Mouse (Mus musculus): ENCODE data around the gene Ntmt1. TPM values are rescaled to one million over a fixed set of nuclear protein-coding genes. Genes with fewer than 3 reads are reported as not detected.

The Ntmt1 gene
- polyA plus RNA-seq, 1 experiment from 2014 or later: 98.1 TPM

GRCm38 (mm10) chr2:30852771-30853313 lies 45.2 kb downstream of the Ntmt1 start:
- Histone ChIP-seq H3K27me3 (no peaks in the 10 kb centered on the region), H3K4me1 (peaks cover 89% of the 10 kb centered on the region), H3K9ac (0 out of 2 replicates have a peak overlapping the region, but pooled peaks have one; percentile 35), H3K9me3 (no peaks in the 10 kb centered on the region), H3K27ac (peak overlapping the region; percentile 87), H3K4me3 (peak overlapping the region; percentile 19), H3K4me2 (replicated peaks) (peak overlapping the region; percentile 57), H3K36me3 (no peaks in the 10 kb centered on the region)
- WGBS: 5% methylated on average over 20 of the region's 20 CpGs
- peak; percentile 41; the same call in 1 of the 2 replicates for ATAC-seq (ENCODE audit: low FRiP score, low read depth)

- ATAC-seq (ENCODE audit: low FRiP score, low read depth): no peak
- Histone ChIP-seq H3K4me3 (no peak overlapping the region), H3K36me3 (no peaks in the 10 kb centered on the region), H3K4me2 (replicated peaks) (no peak overlapping the region), H3K27me3 (no peaks in the 10 kb centered on the region), H3K27ac (peak overlapping the region; percentile 22; the same call in 1 of the 2 replicates), H3K4me1 (peaks cover 82% of the 10 kb centered on the region), H3K9me3 (no peaks in the 10 kb centered on the region), H3K9ac (no peak overlapping the region)
- 70% methylated on average over 6 of the region's 6 CpGs for WGBS
Observed at GRCm38 (mm10) chr2:30857076-30857475, 49.5 kb downstream of the Ntmt1 start.

- H3K27ac ChIP-seq: peak overlapping the region; percentile 78; the same call in 1 of the 2 replicates
Observed at GRCm38 (mm10) chr2:30859782-30860181, 52.2 kb downstream of the Ntmt1 start.

GRCm38 (mm10) chr2:30862081-30862480 lies 54.5 kb downstream of the Ntmt1 start:
- H3K36me3 ChIP-seq: no peaks in the 10 kb centered on the region
- H3K27ac ChIP-seq: no peak overlapping the region
- H3K9ac ChIP-seq: no peak overlapping the region
- no peak overlapping the region for H3K4me3 ChIP-seq
- no peak overlapping the region for H3K4me2 ChIP-seq (replicated peaks)
- no peaks in the 10 kb centered on the region for H3K9me3 ChIP-seq
- no peaks in the 10 kb centered on the region for H3K27me3 ChIP-seq
- 72% methylated on average over 4 of the region's 4 CpGs for WGBS
- peaks cover 79% of the 10 kb centered on the region for H3K4me1 ChIP-seq
- no peak for ATAC-seq (ENCODE audit: low FRiP score, low read depth)

More at GRCm38 (mm10) chr2:30859782-30860181, 52.2 kb downstream of the Ntmt1 start:
- no peaks in the 10 kb centered on the region for H3K27me3 ChIP-seq
- no peaks in the 10 kb centered on the region for H3K36me3 ChIP-seq
- WGBS: 81% methylated on average over 5 of the region's 5 CpGs
- peak overlapping the region; percentile 13; the same call in 1 of the 2 replicates for H3K9ac ChIP-seq
- no peak overlapping the region for H3K4me2 ChIP-seq (replicated peaks)
- ATAC-seq (ENCODE audit: low FRiP score, low read depth): no peak
- no peaks in the 10 kb centered on the region for H3K9me3 ChIP-seq
- H3K4me3 ChIP-seq: no peak overlapping the region
- peaks cover 79% of the 10 kb centered on the region for H3K4me1 ChIP-seq

- WGBS: 52% methylated on average over 9 of the region's 9 CpGs
- Histone ChIP-seq H3K36me3 (peaks cover 3% of the 10 kb centered on the region; the same call in 1 of the 2 replicates), H3K4me2 (replicated peaks) (peak overlapping the region; percentile 67; the same call in 1 of the 2 replicates), H3K4me1 (peaks cover 64% of the 10 kb centered on the region), H3K4me3 (no peak overlapping the region), H3K9ac (no peak overlapping the region), H3K27ac (peak overlapping the region; percentile 90), H3K9me3 (no peaks in the 10 kb centered on the region), H3K27me3 (no peaks in the 10 kb centered on the region)
- no peak for ATAC-seq (ENCODE audit: low FRiP score, low read depth)
Observed at GRCm38 (mm10) chr2:30863574-30863973, 55.9 kb downstream of the Ntmt1 start.

GRCm38 (mm10) chr2:30864968-30865381 lies 57.3 kb downstream of the Ntmt1 start:
- Histone ChIP-seq H3K9me3 (no peaks in the 10 kb centered on the region), H3K4me2 (replicated peaks) (peak overlapping the region; percentile 67), H3K27me3 (no peaks in the 10 kb centered on the region), H3K4me3 (peak overlapping the region; percentile 37), H3K4me1 (peaks cover 61% of the 10 kb centered on the region), H3K27ac (peak overlapping the region; percentile 90), H3K9ac (peak overlapping the region; percentile 63), H3K36me3 (peaks cover 9% of the 10 kb centered on the region; the same call in 1 of the 2 replicates)
- ATAC-seq (ENCODE audit: low FRiP score, low read depth): peak; percentile 48
- 1% methylated on average over 34 of the region's 35 CpGs for WGBS

- Histone ChIP-seq H3K4me3 (peak overlapping the region; percentile 37; the same call in 1 of the 2 replicates), H3K27ac (peak overlapping the region; percentile 90), H3K4me2 (replicated peaks) (peak overlapping the region; percentile 67), H3K36me3 (peaks cover 9% of the 10 kb centered on the region; the same call in 1 of the 2 replicates), H3K9ac (peak overlapping the region; percentile 63), H3K27me3 (no peaks in the 10 kb centered on the region), H3K4me1 (peaks cover 65% of the 10 kb centered on the region), H3K9me3 (no peaks in the 10 kb centered on the region)
- ATAC-seq (ENCODE audit: low FRiP score, low read depth): peak; percentile 33
- 43% methylated on average over 3 of the region's 3 CpGs for WGBS
Observed at GRCm38 (mm10) chr2:30865426-30865825, 57.8 kb downstream of the Ntmt1 start.

- 74% methylated on average over 8 of the region's 8 CpGs for WGBS
- ATAC-seq (ENCODE audit: low FRiP score, low read depth): no peak
- Histone ChIP-seq H3K4me1 (peaks cover 70% of the 10 kb centered on the region), H3K4me3 (no peak overlapping the region), H3K27me3 (no peaks in the 10 kb centered on the region), H3K9ac (0 out of 2 replicates have a peak overlapping the region, but pooled peaks have one; percentile 36), H3K36me3 (peaks cover 9% of the 10 kb centered on the region; the same call in 1 of the 2 replicates), H3K27ac (peak overlapping the region; percentile 85), H3K9me3 (no peaks in the 10 kb centered on the region), H3K4me2 (replicated peaks) (no peak overlapping the region)
Observed at GRCm38 (mm10) chr2:30870863-30871262, 63.2 kb downstream of the Ntmt1 start.

Other genes with a start within 250 kb of the Ntmt1 start
- gene Cstad, start 212.8 kb upstream of the Ntmt1 start, polyA plus RNA-seq (2015; fragmentation: Nextera tagmentation; extraction: Ambion mirVana): 1.6 and 1.9 TPM in 2 replicates
- 3.2 and 3.4 TPM in 2 replicates for gene 1700001O22Rik, start 4.2 kb upstream of the Ntmt1 start, polyA plus RNA-seq (2015; fragmentation: Nextera tagmentation; extraction: Ambion mirVana)
- gene Asb6, start 22.5 kb downstream of the Ntmt1 start, polyA plus RNA-seq (2015; fragmentation: Nextera tagmentation; extraction: Ambion mirVana): 38.7 and 39.2 TPM in 2 replicates
- gene Prrx2, start 27.1 kb downstream of the Ntmt1 start, polyA plus RNA-seq (2015; fragmentation: Nextera tagmentation; extraction: Ambion mirVana): 93.6 and 102 TPM in 2 replicates
- 14.1 and 16.4 TPM in 2 replicates for gene Ptges, start 122.0 kb downstream of the Ntmt1 start, polyA plus RNA-seq (2015; fragmentation: Nextera tagmentation; extraction: Ambion mirVana)
- 33.0 and 33.5 TPM in 2 replicates for gene Tor1b, start 145.1 kb downstream of the Ntmt1 start, polyA plus RNA-seq (2015; fragmentation: Nextera tagmentation; extraction: Ambion mirVana)
- gene Tor1a, start 160.1 kb downstream of the Ntmt1 start, polyA plus RNA-seq (2015; fragmentation: Nextera tagmentation; extraction: Ambion mirVana): 82.7 and 91.4 TPM in 2 replicates
- gene BC005624, start 174.4 kb downstream of the Ntmt1 start, polyA plus RNA-seq (2015; fragmentation: Nextera tagmentation; extraction: Ambion mirVana): 59.7 and 59.9 TPM in 2 replicates
- 21.6 and 22.9 TPM in 2 replicates for gene Usp20, start 174.5 kb downstream of the Ntmt1 start, polyA plus RNA-seq (2015; fragmentation: Nextera tagmentation; extraction: Ambion mirVana)